Mouse (Mus musculus) hindbrain, embryonic 10.5 days (tissue): Measurements from ENCODE around the gene Tuba1a. TPM values are rescaled to one million over a fixed set of nuclear protein-coding genes. Genes with fewer than 3 reads are reported as not detected.

Experiments
- DNase-seq: peaks from one replicate; pipeline ENCODE4 v3.0.0-alpha.2; 2017; ENCODE audit warnings: low spot score
- H3K27ac ChIP-seq: fragments of 300-500 bp; sonication (generic); 2 replicates; pipeline ENCODE4 v1.5.1; 2016; ENCODE audit warnings: mild to moderate bottlenecking, moderate library complexity
- H3K27me3 ChIP-seq: fragments of 300-500 bp; sonication (generic); 2 replicates; pipeline ENCODE4 v1.6.1; 2016; ENCODE audit warnings: mild to moderate bottlenecking; ENCODE audit not compliant: poor library complexity, insufficient read depth, severe bottlenecking
- H3K36me3 ChIP-seq: fragments of 300-500 bp; sonication (generic); 2 replicates; pipeline ENCODE4 v1.6.1; 2016; ENCODE audit warnings: mild to moderate bottlenecking, moderate library complexity
- H3K4me1 ChIP-seq: fragments of 300-500 bp; sonication (generic); replicated peaks from 2 replicates; pipeline ENCODE4 v1.6.1; 2016; ENCODE audit warnings: mild to moderate bottlenecking
- H3K4me3 ChIP-seq: fragments of 300-500 bp; sonication (generic); 2 replicates; pipeline ENCODE4 v1.5.1; 2016; ENCODE audit warnings: mild to moderate bottlenecking, moderate library complexity
- H3K9me3 ChIP-seq: fragments of 300-500 bp; sonication (generic); 2 replicates; pipeline ENCODE4 v1.6.1; 2016; ENCODE audit warnings: mild to moderate bottlenecking, moderate library complexity
- WGBS: fragments of 180-500 bp; shearing (Covaris S2); methylation state at CpG from one replicate; pipeline ENCODE4 v1.1.7; 2016; 5-methylcytosine and 5-hydroxymethylcytosine counted together
- polyA plus RNA-seq: library from polyadenylated mRNA; unstranded; fragments of >200 nt; fragmentation: Nextera tagmentation; extraction: Ambion mirVana; gene quantifications from 2 replicates; pipeline ENCODE4 v1.2.1, GENCODE M21; 2016

The Tuba1a gene
- polyA plus RNA-seq, 1 experiment from 2014 or later = 8,764 TPM

DNA sequence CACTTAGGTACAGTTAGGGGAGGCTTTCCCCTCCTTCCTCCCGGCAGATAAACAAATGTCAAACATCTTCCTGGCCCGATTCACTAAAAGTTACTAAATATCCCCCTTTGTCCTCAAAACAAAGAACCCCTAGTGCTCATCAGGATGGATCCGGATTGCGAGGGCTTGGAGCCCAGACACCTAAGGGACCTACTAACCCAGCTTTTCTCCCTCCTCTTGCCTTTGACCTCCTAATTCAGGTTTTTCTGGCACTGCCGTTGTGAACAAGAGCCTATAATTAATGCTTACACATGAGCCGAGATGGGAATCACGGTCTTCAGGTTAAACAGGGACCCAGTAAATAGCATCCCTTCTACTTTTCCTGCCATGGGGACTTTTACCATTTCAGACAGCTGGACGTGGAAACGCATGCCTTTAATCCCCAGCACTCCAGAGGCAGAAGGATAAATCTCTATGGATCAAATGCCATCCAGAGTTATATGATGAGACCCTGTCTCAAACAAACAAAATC, 38.1 kb upstream of the Tuba1a start:
- no peak for DNase-seq
- H3K4me1 ChIP-seq = peaks cover 72% of the 10 kb centered on the region

DNA sequence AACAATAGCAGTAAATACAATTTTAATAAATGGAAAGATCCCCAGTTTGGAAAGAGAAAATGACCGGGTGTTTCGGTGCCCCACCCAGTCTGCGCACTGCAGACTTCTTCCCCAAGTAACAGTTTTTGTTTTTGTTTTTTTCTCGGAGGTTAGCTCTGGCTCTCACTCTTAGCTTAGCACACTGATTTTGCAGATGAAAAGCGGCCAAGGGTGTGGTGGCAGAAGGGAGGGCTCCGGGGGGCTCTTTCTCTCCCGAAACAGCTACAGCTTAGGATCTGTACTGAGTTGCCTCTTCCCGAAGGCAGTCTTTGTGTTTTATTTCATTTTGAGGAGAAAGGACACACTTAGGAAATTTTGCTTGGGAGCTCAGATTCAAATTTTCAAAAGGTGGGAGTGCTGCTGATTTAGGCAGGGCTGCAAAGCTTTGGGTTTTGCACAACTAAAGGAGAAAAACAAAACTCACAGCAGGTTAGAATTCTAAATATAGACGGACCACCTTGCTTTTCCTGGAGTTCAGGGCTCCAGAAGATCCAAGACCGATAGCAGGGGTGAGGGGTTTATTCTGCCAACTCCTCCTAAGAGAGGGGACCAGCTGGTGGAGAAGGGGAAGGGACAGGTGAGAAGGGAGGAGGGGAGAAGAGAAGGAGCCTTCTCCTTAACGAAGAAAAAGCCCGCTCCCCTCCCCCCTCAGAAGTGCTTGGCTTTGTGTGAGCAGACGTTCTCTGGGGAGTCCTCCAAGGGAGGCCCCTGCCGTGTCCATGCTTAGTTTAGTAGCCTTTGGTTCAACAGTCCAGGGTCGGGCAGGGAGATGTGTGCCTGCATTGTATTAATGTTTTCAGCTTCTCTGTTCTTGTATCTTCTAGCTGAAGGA, 37.4 kb upstream of the Tuba1a start:
- Histone ChIP-seq H3K4me3 (peak overlapping the region; percentile 53), H3K27me3 (no peaks in the 10 kb centered on the region), H3K27ac (peak overlapping the region; percentile 95), H3K4me1 (peaks cover 79% of the 10 kb centered on the region), H3K9me3 (no peaks in the 10 kb centered on the region), H3K36me3 (peaks cover 12% of the 10 kb centered on the region)
- WGBS = 13% methylated on average over 15 of the region's 15 CpGs
- DNase-seq = peak; percentile 54

More for the DNA sequence above, 38.1 kb upstream of the Tuba1a start:
- Histone ChIP-seq H3K36me3 (peaks cover 12% of the 10 kb centered on the region), H3K27ac (peak overlapping the region; percentile 95), H3K9me3 (no peaks in the 10 kb centered on the region), H3K27me3 (no peaks in the 10 kb centered on the region), H3K4me3 (peak overlapping the region; percentile 53)
- WGBS = 10% methylated on average over 9 of the region's 9 CpGs

DNA sequence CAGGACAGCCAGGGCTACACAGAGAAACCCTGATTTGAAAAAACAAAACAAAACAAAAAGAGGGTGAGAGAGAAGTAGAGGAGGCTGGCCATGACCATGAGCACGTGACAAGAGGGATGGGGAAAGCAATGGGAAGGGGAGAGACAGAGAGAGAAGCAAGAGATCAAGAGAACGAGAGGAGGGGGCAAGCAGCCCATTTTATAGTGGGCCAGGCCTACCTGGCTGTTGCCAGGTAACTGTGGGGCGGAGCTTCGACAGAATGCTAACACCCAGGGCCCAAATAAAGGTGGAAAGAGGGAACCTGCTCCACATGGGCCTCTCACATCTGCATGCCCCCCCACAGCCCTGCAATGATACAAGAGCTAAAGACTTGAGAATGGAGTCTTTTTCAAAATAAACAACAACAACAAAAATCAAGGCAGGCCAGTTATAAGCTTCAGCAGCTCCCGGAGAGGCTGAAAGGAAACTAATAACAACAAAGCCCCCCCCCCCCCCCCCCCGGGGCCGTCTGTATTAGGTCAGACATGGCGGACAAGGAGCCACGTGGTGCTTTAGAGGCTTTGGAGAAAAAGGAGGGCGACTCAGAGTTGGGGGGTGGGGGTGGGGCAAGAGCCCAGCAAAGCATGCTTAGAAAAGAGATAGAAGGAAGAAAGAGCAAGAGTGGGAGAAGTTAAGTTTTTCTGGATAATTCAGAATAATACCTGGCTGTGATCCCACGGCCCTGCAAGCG, 36.4 kb upstream of the Tuba1a start:
- Histone ChIP-seq H3K4me1 (peaks cover 89% of the 10 kb centered on the region), H3K27ac (peak overlapping the region; percentile 95), H3K36me3 (peaks cover 12% of the 10 kb centered on the region), H3K9me3 (no peaks in the 10 kb centered on the region), H3K27me3 (no peaks in the 10 kb centered on the region), H3K4me3 (peak overlapping the region; percentile 53)
- WGBS = 25% methylated on average over 12 of the region's 12 CpGs
- peak; percentile 35 for DNase-seq

DNA sequence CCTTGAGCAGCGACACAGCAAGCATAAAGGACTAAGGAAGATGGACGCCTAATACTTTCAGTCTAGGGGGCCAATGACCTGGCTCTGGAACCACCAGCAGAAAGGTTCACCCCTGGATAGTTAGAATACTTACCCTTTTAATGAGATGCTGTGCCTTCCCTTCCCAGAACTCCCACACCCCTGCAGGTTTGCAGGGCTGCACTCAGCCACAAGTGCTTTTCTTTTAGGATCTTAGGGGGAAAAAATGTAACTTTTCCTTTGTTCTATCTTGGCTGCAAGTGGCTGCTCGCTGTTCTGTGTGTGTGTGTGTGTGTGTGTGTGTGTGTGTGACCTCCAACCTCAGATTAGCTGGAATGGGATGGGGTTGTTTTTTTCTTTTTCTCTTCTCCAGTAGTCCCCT, 35.3 kb upstream of the Tuba1a start:
- peak overlapping the region; percentile 59 for H3K4me3 ChIP-seq
- WGBS = 67% methylated on average over 3 of the region's 3 CpGs
- H3K9me3 ChIP-seq = no peaks in the 10 kb centered on the region
- H3K27me3 ChIP-seq = no peaks in the 10 kb centered on the region
- peaks cover 99% of the 10 kb centered on the region for H3K4me1 ChIP-seq
- peaks cover 12% of the 10 kb centered on the region for H3K36me3 ChIP-seq
- peak overlapping the region; percentile 95 for H3K27ac ChIP-seq
- no peak for DNase-seq

DNA sequence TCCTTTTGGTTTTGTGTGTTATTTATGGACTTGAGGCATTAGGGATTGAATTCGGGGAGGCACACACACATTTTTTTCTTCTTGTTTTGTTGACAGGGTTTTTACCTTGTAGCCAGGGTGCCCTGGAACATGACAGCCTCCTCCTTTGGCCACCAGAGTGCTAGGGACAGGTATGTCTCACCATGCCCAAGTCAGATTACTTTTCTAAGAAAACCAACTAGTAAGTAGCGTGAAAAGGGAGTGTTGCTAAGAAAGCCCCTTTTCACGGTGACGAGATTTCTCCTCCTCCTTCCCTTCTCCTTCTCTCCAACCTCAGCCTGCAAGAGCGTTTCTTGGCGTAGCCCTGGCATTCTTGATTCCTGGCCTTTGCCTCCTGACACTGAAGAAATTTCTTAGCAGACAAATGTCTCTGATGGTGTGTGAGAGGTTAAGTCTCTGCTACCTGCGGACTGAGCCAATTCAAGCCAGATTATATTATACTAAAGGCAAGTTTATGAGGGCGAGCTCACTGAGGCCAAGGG, 34.2 kb upstream of the Tuba1a start:
- Histone ChIP-seq H3K27me3 (no peaks in the 10 kb centered on the region), H3K27ac (peak overlapping the region; percentile 95), H3K36me3 (peaks cover 12% of the 10 kb centered on the region), H3K9me3 (no peaks in the 10 kb centered on the region), H3K4me1 (peaks cover 99% of the 10 kb centered on the region), H3K4me3 (peak overlapping the region; percentile 59)
- 31% methylated on average over 8 of the region's 8 CpGs for WGBS
- no peak for DNase-seq

DNA sequence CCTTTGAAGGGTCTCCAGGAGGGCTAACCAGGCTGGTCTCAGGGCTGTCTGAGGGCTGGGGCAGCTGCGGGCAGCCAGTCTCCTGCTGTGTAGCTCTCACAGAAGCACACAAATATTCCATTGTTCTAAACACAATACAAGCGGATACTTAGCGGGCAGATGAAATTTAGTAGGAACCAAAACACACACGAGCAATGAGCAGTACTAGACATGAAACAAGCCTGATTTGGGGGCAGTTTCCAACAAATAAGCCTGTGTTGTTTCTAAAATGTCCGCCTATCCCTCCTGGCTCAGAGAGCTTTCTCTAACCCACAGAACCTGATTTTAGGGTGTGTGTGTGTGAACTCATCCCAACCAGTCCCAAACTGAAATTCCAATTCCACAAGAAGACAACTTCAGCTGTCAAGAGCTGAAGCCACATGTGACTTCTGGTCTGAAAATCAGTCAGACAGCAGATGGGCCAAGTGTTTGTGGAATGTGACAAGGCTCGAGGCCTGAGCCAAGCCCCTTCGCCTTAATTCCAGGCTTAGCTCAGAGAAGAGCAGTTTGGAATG, 33.7 kb upstream of the Tuba1a start:
- Histone ChIP-seq H3K4me1 (peaks cover 99% of the 10 kb centered on the region), H3K4me3 (peak overlapping the region; percentile 59), H3K36me3 (peaks cover 12% of the 10 kb centered on the region), H3K9me3 (no peaks in the 10 kb centered on the region), H3K27me3 (no peaks in the 10 kb centered on the region), H3K27ac (peak overlapping the region; percentile 95)
- peak; percentile 64 for DNase-seq
- 6% methylated on average over 7 of the region's 7 CpGs for WGBS

DNA sequence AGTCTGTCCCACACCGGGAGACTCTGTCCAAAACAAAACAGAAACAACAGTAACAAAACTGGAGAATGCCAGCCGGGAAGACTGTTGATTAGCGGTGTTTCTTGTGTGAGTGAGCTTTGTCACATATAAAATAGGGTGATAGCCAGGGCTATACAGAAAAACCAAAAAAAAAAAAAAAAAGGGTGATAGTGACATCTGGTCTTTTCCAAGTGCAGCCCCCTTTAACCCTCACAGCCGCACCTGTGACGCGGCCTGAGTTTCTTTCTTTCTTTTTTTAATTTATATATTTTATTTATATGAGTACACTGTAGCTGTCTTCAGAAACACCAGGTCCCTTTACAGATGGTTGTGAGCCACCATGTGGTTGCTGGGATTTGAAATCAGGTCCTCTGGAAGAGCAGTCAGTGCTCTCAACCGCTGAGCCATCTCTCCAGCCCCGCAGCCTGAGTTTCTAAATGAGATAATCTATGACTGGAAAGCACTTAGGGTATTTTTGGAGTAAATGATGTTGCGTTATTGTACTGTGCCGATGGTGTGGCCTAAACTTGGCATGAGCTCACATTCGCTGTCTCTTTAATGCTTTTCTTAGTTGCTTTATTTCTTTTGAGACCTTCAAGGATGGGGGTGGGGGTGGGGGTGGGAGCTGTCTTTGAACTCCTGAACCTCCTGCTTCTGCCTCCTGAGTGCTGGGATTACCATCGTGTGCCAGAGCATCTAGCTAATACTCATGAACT, 32.6 kb upstream of the Tuba1a start:
- Histone ChIP-seq H3K27ac (peak overlapping the region; percentile 95), H3K27me3 (no peaks in the 10 kb centered on the region), H3K4me3 (peak overlapping the region; percentile 59), H3K4me1 (peaks cover 98% of the 10 kb centered on the region), H3K36me3 (peaks cover 12% of the 10 kb centered on the region), H3K9me3 (no peaks in the 10 kb centered on the region)
- DNase-seq = peak; percentile 40
- WGBS = 23% methylated on average over 12 of the region's 12 CpGs

DNA sequence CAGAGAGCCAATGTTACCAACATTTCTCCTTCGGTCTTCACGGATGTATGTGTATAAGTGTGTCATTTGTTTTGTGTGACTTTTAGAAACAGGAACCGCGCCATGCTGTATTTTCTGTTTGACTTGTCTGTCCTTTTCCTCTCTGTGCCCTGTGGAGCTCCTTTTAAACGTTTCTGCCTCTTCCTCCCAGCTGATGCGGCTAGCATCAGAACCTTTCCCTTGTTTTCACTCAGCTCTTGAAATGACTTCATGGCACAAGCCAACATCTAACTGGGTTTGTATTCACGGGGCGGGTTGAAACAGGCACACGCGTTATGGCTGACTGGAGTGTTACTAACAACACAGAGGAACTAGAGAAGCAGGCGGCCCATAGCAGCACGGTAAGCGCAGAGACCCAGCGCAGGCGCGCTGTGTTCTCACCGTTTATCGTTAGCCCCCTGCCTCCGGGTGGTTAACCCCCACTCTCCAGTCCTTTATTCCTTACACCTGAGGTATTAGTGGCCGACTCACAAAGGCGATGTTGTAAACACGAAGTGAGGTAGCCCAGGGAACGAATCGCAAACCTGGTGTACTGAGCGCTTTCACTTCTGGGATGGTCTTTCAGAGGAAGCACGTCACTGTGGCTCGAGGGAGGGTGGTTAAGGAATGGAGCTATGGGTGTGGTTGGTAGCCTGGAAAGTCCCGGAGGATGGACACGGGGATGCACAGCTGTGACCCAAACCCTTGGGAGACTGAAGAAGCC, 31.9 kb upstream of the Tuba1a start:
- Histone ChIP-seq H3K4me1 (peaks cover 92% of the 10 kb centered on the region), H3K9me3 (no peaks in the 10 kb centered on the region), H3K36me3 (peaks cover 12% of the 10 kb centered on the region), H3K27me3 (no peaks in the 10 kb centered on the region), H3K4me3 (peak overlapping the region; percentile 59), H3K27ac (peak overlapping the region; percentile 95)
- WGBS = 3% methylated on average over 29 of the region's 29 CpGs
- peak; percentile 75 for DNase-seq

DNA sequence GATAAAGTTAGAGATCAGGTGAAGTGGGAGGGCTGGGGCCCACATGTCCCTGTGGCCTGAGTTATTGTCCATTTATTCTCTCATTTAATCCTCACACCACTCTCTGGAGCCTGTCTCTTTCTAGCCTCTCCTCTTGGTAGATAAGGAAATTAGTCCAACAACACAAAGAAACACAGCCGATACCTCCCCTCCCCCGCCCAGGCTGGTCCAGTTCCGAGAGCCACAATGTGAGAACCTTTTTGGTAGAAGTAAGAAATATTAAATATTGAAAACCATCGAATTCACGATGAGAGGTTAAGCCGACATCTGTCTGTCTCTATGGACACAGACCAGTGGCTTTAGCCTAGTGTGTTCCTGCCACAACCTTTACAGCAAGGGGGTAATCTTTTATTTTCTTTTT, 31.2 kb upstream of the Tuba1a start:
- no peak for DNase-seq
- WGBS = 28% methylated on average over 6 of the region's 6 CpGs
- peaks cover 92% of the 10 kb centered on the region for H3K4me1 ChIP-seq
- peak overlapping the region; percentile 59 for H3K4me3 ChIP-seq
- H3K36me3 ChIP-seq = peaks cover 12% of the 10 kb centered on the region
- H3K27me3 ChIP-seq = no peaks in the 10 kb centered on the region
- H3K9me3 ChIP-seq = no peaks in the 10 kb centered on the region
- H3K27ac ChIP-seq = peak overlapping the region; percentile 95

DNA sequence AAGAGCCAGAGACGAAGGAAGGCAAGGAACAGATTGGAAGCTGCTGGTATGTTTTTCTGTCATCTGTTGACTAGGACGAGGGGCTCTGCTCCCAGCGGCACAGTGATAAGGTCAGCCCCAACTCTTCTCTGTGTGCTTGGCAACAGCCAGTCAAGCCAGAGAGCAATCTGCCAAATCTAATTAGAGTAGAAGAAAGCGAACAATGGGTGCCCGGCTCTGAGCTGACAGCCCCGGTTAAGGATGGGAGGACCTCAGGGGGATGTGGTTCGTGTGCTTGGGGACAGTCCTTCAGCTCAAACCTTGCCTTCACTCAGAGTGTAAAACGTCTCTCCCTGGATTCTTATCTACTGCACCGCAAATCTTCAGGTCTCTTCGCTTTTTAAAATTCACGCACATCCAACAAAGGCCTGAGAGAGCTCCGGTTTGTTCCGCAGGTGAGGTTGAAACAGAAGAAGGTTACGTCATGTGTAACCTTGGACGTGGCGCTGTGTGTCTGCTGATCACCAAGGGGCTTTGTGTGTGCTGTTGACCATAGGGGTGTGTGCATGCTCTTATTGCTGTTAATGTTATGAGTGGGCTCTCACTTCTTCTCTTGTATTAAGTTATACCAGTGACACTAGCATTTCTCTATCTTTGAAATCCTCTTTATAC, 30.1 kb upstream of the Tuba1a start:
- H3K9me3 ChIP-seq = no peaks in the 10 kb centered on the region
- WGBS = 26% methylated on average over 16 of the region's 16 CpGs
- peak overlapping the region; percentile 95 for H3K27ac ChIP-seq
- DNase-seq = peak; percentile 80
- H3K4me1 ChIP-seq = peaks cover 91% of the 10 kb centered on the region
- peaks cover under 1% of the 10 kb centered on the region; the same call in 1 of the 2 replicates for H3K36me3 ChIP-seq
- H3K27me3 ChIP-seq = no peaks in the 10 kb centered on the region
- H3K4me3 ChIP-seq = peak overlapping the region; percentile 59

DNA sequence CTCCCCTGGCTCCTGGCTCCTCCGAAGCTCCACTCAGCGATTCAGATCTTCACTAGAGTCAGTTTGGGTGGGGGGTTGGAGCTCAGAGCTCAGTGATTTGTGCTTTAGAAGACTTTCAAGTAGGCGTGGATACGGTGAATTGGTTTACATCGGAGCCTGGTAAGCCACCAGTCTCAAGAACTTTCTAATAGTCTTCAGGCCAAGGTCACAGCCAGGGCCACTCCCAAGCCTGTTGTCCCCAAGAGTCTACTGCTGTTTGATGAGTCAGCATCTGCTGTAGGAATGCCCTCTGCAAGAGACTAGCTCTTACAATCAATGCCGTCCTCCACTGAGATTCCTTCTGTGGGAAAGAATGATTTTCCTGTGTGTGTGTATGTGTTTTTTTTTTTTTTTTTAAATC, 28.6 kb upstream of the Tuba1a start:
- peak overlapping the region; percentile 95 for H3K27ac ChIP-seq
- H3K27me3 ChIP-seq = no peaks in the 10 kb centered on the region
- 76% methylated on average over 6 of the region's 6 CpGs for WGBS
- H3K4me3 ChIP-seq = no peak overlapping the region
- DNase-seq = no peak
- H3K4me1 ChIP-seq = peaks cover 91% of the 10 kb centered on the region
- no peaks in the 10 kb centered on the region for H3K9me3 ChIP-seq
- H3K36me3 ChIP-seq = no peaks in the 10 kb centered on the region
